Mouse (Mus musculus) midbrain, embryonic 12.5 days (tissue): Measurements from ENCODE around the gene Deup1. TPM values are rescaled to one million over a fixed set of nuclear protein-coding genes. Genes with fewer than 3 reads are reported as not detected.
"Not testable (repeated sequence)": the region's sequence is repeated elsewhere in the genome, so short reads cannot be mapped to it uniquely, and the experiment has no call there.

Experiments
- ATAC-seq: fragments of 200-750 bp; cut with Nextera tagmentation; 2 replicates; pipeline ENCODE4 v1.8.0; 2017; ENCODE audit warnings: low read depth, moderate TSS enrichment, moderate library complexity; ENCODE audit not compliant: low FRiP score
- H3K27ac ChIP-seq: fragments of 300-500 bp; sonication (generic); replicated peaks from 2 replicates; pipeline ENCODE4 v1.5.1; 2016; ENCODE audit warnings: mild to moderate bottlenecking
- H3K27me3 ChIP-seq: fragments of 300-500 bp; sonication (generic); 2 replicates; pipeline ENCODE4 v1.6.1; 2016; ENCODE audit warnings: mild to moderate bottlenecking
- H3K36me3 ChIP-seq: fragments of 300-500 bp; sonication (generic); 2 replicates; pipeline ENCODE4 v1.6.1; 2016
- H3K4me1 ChIP-seq: fragments of 300-500 bp; sonication (generic); 2 replicates; pipeline ENCODE4 v1.6.1; 2016
- H3K4me2 ChIP-seq: fragments of 300-500 bp; sonication (generic); replicated peaks from 2 replicates; pipeline ENCODE4 v1.6.1; 2016; ENCODE audit warnings: mild to moderate bottlenecking, moderate library complexity
- H3K4me3 ChIP-seq: fragments of 300-500 bp; sonication (generic); 2 replicates; pipeline ENCODE4 v1.5.1; 2016; ENCODE audit warnings: mild to moderate bottlenecking
- H3K9ac ChIP-seq: fragments of 300-500 bp; sonication (generic); replicated peaks from 2 replicates; pipeline ENCODE4 v1.6.1; 2016; ENCODE audit warnings: mild to moderate bottlenecking, moderate library complexity
- H3K9me3 ChIP-seq: fragments of 300-500 bp; sonication (generic); 2 replicates; pipeline ENCODE4 v1.6.1; 2016; ENCODE audit warnings: mild to moderate bottlenecking
- WGBS: fragments of 180-500 bp; shearing (Covaris S2); methylation state at CpG from one replicate; pipeline ENCODE4 v1.1.7; 2016; 5-methylcytosine and 5-hydroxymethylcytosine counted together
- polyA plus RNA-seq: library from polyadenylated mRNA; unstranded; fragments of >200 nt; fragmentation: Nextera tagmentation; extraction: Ambion mirVana; gene quantifications from 2 replicates; pipeline ENCODE4 v1.2.1, GENCODE M21; 2016

Gene Deup1
- polyA plus RNA-seq, 1 experiment from 2014 or later, result 0.59 TPM

- Histone ChIP-seq H3K9ac (no peak overlapping the region), H3K27ac (no peak overlapping the region), H3K27me3 (no peaks in the 10 kb centered on the region), H3K9me3 (no peaks in the 10 kb centered on the region), H3K36me3 (no peaks in the 10 kb centered on the region), H3K4me3 (no peak overlapping the region), H3K4me2 (no peak overlapping the region), H3K4me1 (no peaks in the 10 kb centered on the region)
- ATAC-seq, result no peak
- WGBS, result 88% methylated on average over 9 of the region's 9 CpGs
Measured at GRCm38 (mm10) chr9:15584209-15584608, 43.5 kb downstream of the Deup1 start.

GRCm38 (mm10) chr9:15582026-15582425, 45.7 kb downstream of the Deup1 start:
- Histone ChIP-seq H3K4me3 (no peak overlapping the region), H3K27ac (no peak overlapping the region), H3K9ac (no peak overlapping the region), H3K36me3 (no peaks in the 10 kb centered on the region), H3K4me2 (no peak overlapping the region), H3K9me3 (no peaks in the 10 kb centered on the region), H3K27me3 (no peaks in the 10 kb centered on the region), H3K4me1 (no peaks in the 10 kb centered on the region)
- no peak for ATAC-seq
- WGBS, result 93% methylated on average over 5 of the region's 5 CpGs

GRCm38 (mm10) chr9:15580176-15580575, 47.6 kb downstream of the Deup1 start:
- Histone ChIP-seq H3K4me2 (no peak overlapping the region), H3K27me3 (no peaks in the 10 kb centered on the region), H3K27ac (no peak overlapping the region), H3K36me3 (no peaks in the 10 kb centered on the region), H3K9ac (no peak overlapping the region), H3K4me1 (no peaks in the 10 kb centered on the region), H3K4me3 (no peak overlapping the region), H3K9me3 (no peaks in the 10 kb centered on the region)
- no peak for ATAC-seq
- 64% methylated on average over 6 of the region's 6 CpGs for WGBS

GRCm38 (mm10) chr9:15578946-15579345, 48.8 kb downstream of the Deup1 start:
- H3K9me3 ChIP-seq, result no peaks in the 10 kb centered on the region
- H3K9ac ChIP-seq, result no peak overlapping the region
- H3K27ac ChIP-seq, result no peak overlapping the region
- WGBS, result 92% methylated on average over 9 of the region's 9 CpGs
- H3K36me3 ChIP-seq, result no peaks in the 10 kb centered on the region
- no peaks in the 10 kb centered on the region for H3K4me1 ChIP-seq
- no peaks in the 10 kb centered on the region for H3K27me3 ChIP-seq
- no peak overlapping the region for H3K4me2 ChIP-seq
- no peak overlapping the region for H3K4me3 ChIP-seq
- ATAC-seq, result no peak

DNA sequence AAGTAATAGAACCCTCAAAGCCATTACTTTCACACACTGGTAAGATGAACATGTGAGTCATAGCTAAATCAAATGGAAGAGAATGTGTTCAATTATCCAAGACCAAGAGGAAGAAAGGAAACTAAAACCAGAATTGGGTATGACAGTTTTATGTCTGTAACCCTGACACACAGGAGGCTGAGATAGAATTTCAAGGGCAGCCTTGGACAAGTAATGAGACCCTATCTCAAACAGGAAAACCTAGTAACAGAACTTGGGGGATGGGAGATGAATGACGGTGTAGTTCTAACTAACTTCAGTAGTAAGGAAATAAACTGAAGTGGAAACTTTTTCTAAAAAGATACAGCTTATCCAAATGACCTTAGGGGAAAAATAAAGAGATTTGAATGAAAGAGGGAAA, 49.3 kb downstream of the Deup1 start:
- Histone ChIP-seq H3K27ac (no peak overlapping the region), H3K9me3 (no peaks in the 10 kb centered on the region), H3K4me2 (no peak overlapping the region), H3K4me1 (no peaks in the 10 kb centered on the region), H3K4me3 (no peak overlapping the region), H3K9ac (no peak overlapping the region), H3K36me3 (no peaks in the 10 kb centered on the region), H3K27me3 (no peaks in the 10 kb centered on the region)
- ATAC-seq, result no peak
- 88% methylated on average over 1 of the region's 1 CpGs for WGBS

GRCm38 (mm10) chr9:15574750-15575454, 52.8 kb downstream of the Deup1 start:
- Histone ChIP-seq H3K4me3 (no peak overlapping the region), H3K36me3 (no peaks in the 10 kb centered on the region), H3K9me3 (no peaks in the 10 kb centered on the region), H3K4me2 (no peak overlapping the region), H3K27ac (no peak overlapping the region), H3K4me1 (no peaks in the 10 kb centered on the region), H3K9ac (no peak overlapping the region), H3K27me3 (no peaks in the 10 kb centered on the region)
- ATAC-seq, result no peak
- 83% methylated on average over 13 of the region's 13 CpGs for WGBS

GRCm38 (mm10) chr9:15562353-15562752, 65.4 kb downstream of the Deup1 start:
- Histone ChIP-seq H3K36me3 (no peaks in the 10 kb centered on the region), H3K27ac (no peak overlapping the region), H3K4me1 (no peaks in the 10 kb centered on the region), H3K9ac (no peak overlapping the region), H3K4me3 (no peak overlapping the region), H3K27me3 (no peaks in the 10 kb centered on the region), H3K9me3 (no peaks in the 10 kb centered on the region), H3K4me2 (no peak overlapping the region)
- 85% methylated on average over 7 of the region's 7 CpGs for WGBS
- ATAC-seq, result no peak

DNA sequence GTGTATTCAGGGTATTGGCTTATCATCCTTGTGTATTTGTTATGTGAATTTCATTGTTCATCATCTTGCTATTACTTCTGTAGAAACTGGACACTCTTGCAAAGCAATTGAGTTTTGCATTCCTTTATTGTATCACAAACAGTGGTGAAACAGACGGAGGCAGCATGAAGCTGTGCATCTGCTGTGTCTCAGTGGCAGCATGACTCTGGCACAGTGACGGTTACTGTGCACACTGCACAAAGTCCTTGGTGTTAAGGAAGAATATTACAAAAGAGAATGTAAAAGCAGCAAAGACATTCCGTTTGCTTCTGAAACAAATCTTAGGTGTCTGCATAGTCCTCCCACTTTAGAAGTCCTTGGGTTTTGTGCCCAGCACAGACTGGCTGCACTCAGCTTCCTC, 67.3 kb downstream of the Deup1 start:
- no peak overlapping the region for H3K27ac ChIP-seq
- no peak for ATAC-seq
- H3K27me3 ChIP-seq, result no peaks in the 10 kb centered on the region
- H3K4me3 ChIP-seq, result no peak overlapping the region
- H3K9ac ChIP-seq, result no peak overlapping the region
- no peak overlapping the region for H3K4me2 ChIP-seq
- 78% methylated on average over 3 of the region's 3 CpGs for WGBS
- H3K4me1 ChIP-seq, result no peaks in the 10 kb centered on the region
- no peaks in the 10 kb centered on the region for H3K9me3 ChIP-seq
- no peaks in the 10 kb centered on the region for H3K36me3 ChIP-seq

DNA sequence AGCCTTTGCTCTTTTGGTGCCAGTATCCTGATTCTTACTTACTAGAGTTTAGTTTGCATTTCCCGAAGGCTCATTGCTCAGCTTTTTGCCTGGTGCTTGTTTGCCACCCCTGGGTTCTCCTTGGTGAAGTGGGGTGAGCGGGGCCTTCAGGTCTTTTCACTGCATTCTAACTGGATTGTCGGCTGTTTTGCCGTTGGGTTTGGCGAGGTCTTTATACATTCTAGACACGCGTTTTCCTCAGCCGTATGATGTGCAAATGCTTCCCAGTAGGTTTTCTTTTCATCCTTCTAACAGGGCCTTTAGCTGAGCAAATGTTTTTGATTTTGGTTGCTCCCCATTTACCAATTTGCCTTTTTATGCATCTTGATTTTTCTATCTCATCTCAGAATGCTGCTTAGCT, 74.4 kb downstream of the Deup1 start:
- 74% methylated on average over 8 of the region's 8 CpGs for WGBS
- no peaks in the 10 kb centered on the region; the same call in 1 of the 2 replicates for H3K4me1 ChIP-seq
- no peaks in the 10 kb centered on the region for H3K27me3 ChIP-seq
- no peak overlapping the region for H3K9ac ChIP-seq
- no peak overlapping the region for H3K27ac ChIP-seq
- no peak overlapping the region for H3K4me3 ChIP-seq
- H3K36me3 ChIP-seq, result no peaks in the 10 kb centered on the region
- H3K9me3 ChIP-seq, result no peaks in the 10 kb centered on the region
- H3K4me2 ChIP-seq, result no peak overlapping the region
- no peak for ATAC-seq

GRCm38 (mm10) chr9:15551933-15552851, 75.5 kb downstream of the Deup1 start:
- Histone ChIP-seq H3K4me2 (no peak overlapping the region), H3K9ac (no peak overlapping the region), H3K36me3 (no peaks in the 10 kb centered on the region), H3K9me3 (no peaks in the 10 kb centered on the region), H3K4me3 (no peak overlapping the region), H3K4me1 (no peaks in the 10 kb centered on the region; the same call in 1 of the 2 replicates), H3K27ac (no peak overlapping the region), H3K27me3 (no peaks in the 10 kb centered on the region)
- WGBS, result 83% methylated on average over 15 of the region's 15 CpGs
- ATAC-seq, result no peak

GRCm38 (mm10) chr9:15551073-15551472, 76.7 kb downstream of the Deup1 start:
- not testable (repeated sequence) for H3K9me3 ChIP-seq, H3K4me1 ChIP-seq, H3K27ac ChIP-seq, H3K9ac ChIP-seq, H3K4me3 ChIP-seq, H3K36me3 ChIP-seq, H3K27me3 ChIP-seq, H3K4me2 ChIP-seq, ATAC-seq
- WGBS, result 98% methylated on average over 6 of the region's 6 CpGs

DNA sequence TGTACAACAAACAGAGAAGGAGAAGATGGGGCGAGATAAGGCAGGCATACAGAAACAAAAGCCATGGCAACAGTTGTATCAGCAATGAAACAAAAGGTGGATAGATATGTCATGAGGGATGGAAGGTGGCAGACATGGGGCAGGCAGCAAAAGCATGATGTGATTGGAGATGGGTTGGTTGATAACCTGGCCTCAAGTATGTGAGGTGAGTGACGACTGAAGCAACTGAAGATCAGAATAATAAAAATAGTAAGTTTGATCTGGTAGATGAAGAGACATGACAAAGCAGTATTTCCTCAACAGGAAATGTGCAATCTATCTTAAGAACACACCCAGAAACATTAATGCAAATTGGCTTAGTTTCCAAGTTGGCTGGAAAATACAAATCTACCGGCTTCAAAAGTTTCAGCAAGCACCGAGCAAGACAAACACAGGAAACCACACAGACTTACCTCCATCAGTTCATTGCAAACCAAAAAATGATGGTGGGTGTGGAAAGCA, 77.2 kb downstream of the Deup1 start:
- ATAC-seq, result no peak
- Histone ChIP-seq H3K9me3 (no peaks in the 10 kb centered on the region), H3K4me2 (no peak overlapping the region), H3K27ac (no peak overlapping the region), H3K27me3 (no peaks in the 10 kb centered on the region), H3K4me1 (no peaks in the 10 kb centered on the region; the same call in 1 of the 2 replicates), H3K9ac (no peak overlapping the region), H3K36me3 (no peaks in the 10 kb centered on the region), H3K4me3 (no peak overlapping the region)
- 91% methylated on average over 4 of the region's 4 CpGs for WGBS
